Mouse (Mus musculus) embryonic facial prominence, embryonic 12.5 days (tissue): ENCODE results near the gene Cabp1. TPM values are rescaled to one million over a fixed set of nuclear protein-coding genes. Genes with fewer than 3 reads are reported as not detected.
"Not testable (repeated sequence)": the region's sequence is repeated elsewhere in the genome, so short reads cannot be mapped to it uniquely, and the experiment has no call there.

Experiments
- ATAC-seq: fragments of 200-750 bp; cut with Nextera tagmentation; 2 replicates; pipeline ENCODE4 v1.8.0; 2017; ENCODE audit not compliant: insufficient number of reproducible peaks, insufficient read depth, low FRiP score, low TSS enrichment
- H3K27ac ChIP-seq: fragments of 300-500 bp; sonication (generic); 2 replicates; pipeline ENCODE4 v1.5.1; 2016; ENCODE audit warnings: mild to moderate bottlenecking
- H3K27me3 ChIP-seq: fragments of 300-500 bp; sonication (generic); 2 replicates; pipeline ENCODE4 v1.6.1; 2016; ENCODE audit warnings: mild to moderate bottlenecking, moderate library complexity
- H3K36me3 ChIP-seq: fragments of 300-500 bp; sonication (generic); 2 replicates; pipeline ENCODE4 v1.6.1; 2016; ENCODE audit warnings: mild to moderate bottlenecking
- H3K4me1 ChIP-seq: fragments of 300-500 bp; sonication (generic); 2 replicates; pipeline ENCODE4 v1.6.1; 2016
- H3K4me2 ChIP-seq: fragments of 300-500 bp; sonication (generic); replicated peaks from 2 replicates; pipeline ENCODE4 v1.6.1; 2016; ENCODE audit warnings: mild to moderate bottlenecking, moderate library complexity
- H3K4me3 ChIP-seq: fragments of 300-500 bp; sonication (generic); 2 replicates; pipeline ENCODE4 v1.5.1; 2016; ENCODE audit warnings: mild to moderate bottlenecking
- H3K9ac ChIP-seq: fragments of 300-500 bp; sonication (generic); 2 replicates; pipeline ENCODE4 v1.6.1; 2016; ENCODE audit warnings: mild to moderate bottlenecking, moderate library complexity
- H3K9me3 ChIP-seq: fragments of 300-500 bp; sonication (generic); 2 replicates; pipeline ENCODE4 v1.6.1; 2016; ENCODE audit warnings: mild to moderate bottlenecking, moderate library complexity
- WGBS: fragments of 180-500 bp; shearing (Covaris S2); methylation state at CpG from one replicate; pipeline ENCODE4 v1.1.7; 2016; 5-methylcytosine and 5-hydroxymethylcytosine counted together
- polyA plus RNA-seq: library from polyadenylated mRNA; unstranded; fragments of >200 nt; fragmentation: Nextera tagmentation; extraction: Ambion mirVana; gene quantifications from 2 replicates; pipeline ENCODE4 v1.2.1, GENCODE M21; 2016

The Cabp1 gene
- polyA plus RNA-seq, 1 experiment from 2014 or later, result 2.6 TPM

GRCm38 (mm10) chr5:115165895-115166814 lies 28.0 kb downstream of the Cabp1 start:
- peaks cover 12% of the 10 kb centered on the region for H3K4me1 ChIP-seq
- no peak overlapping the region for H3K27ac ChIP-seq
- H3K27me3 ChIP-seq, result no peaks in the 10 kb centered on the region
- H3K9me3 ChIP-seq, result no peaks in the 10 kb centered on the region
- 59% methylated on average over 11 of the region's 11 CpGs for whole genome bisulfite sequencing
- ATAC-seq, result no peak
- no peaks in the 10 kb centered on the region for H3K36me3 ChIP-seq
- no peak overlapping the region for H3K4me2 ChIP-seq
- no peak overlapping the region for H3K9ac ChIP-seq
- H3K4me3 ChIP-seq, result no peak overlapping the region

GRCm38 (mm10) chr5:115165351-115165750 lies 28.8 kb downstream of the Cabp1 start:
- Histone ChIP-seq H3K4me1 (peaks cover 19% of the 10 kb centered on the region), H3K9me3 (no peaks in the 10 kb centered on the region), H3K27ac (no peak overlapping the region), H3K9ac (no peak overlapping the region), H3K4me2 (no peak overlapping the region), H3K36me3 (no peaks in the 10 kb centered on the region), H3K27me3 (no peaks in the 10 kb centered on the region), H3K4me3 (no peak overlapping the region)
- 64% methylated on average over 9 of the region's 9 CpGs for WGBS
- no peak for ATAC-seq

- 75% methylated on average over 4 of the region's 4 CpGs for WGBS
- not testable (repeated sequence) for H3K4me2 ChIP-seq, H3K27ac ChIP-seq, H3K27me3 ChIP-seq, ATAC-seq, H3K4me3 ChIP-seq, H3K36me3 ChIP-seq, H3K9ac ChIP-seq, H3K9me3 ChIP-seq
- peaks cover 19% of the 10 kb centered on the region for H3K4me1 ChIP-seq
Observed at GRCm38 (mm10) chr5:115164446-115164845, 29.7 kb downstream of the Cabp1 start.

GRCm38 (mm10) chr5:115163563-115163962 lies 30.6 kb downstream of the Cabp1 start:
- Histone ChIP-seq H3K9me3 (no peaks in the 10 kb centered on the region), H3K27me3 (no peaks in the 10 kb centered on the region), H3K4me3 (no peak overlapping the region), H3K9ac (no peak overlapping the region), H3K36me3 (no peaks in the 10 kb centered on the region), H3K27ac (no peak overlapping the region), H3K4me1 (peaks cover 19% of the 10 kb centered on the region), H3K4me2 (peak overlapping the region; percentile 12)
- 39% methylated on average over 8 of the region's 8 CpGs for WGBS
- ATAC-seq, result no peak

GRCm38 (mm10) chr5:115161940-115162279 lies 32.3 kb downstream of the Cabp1 start:
- H3K4me1 ChIP-seq, result peaks cover 18% of the 10 kb centered on the region
- H3K27ac ChIP-seq, result not testable (repeated sequence)
- WGBS, result 76% methylated on average over 1 of the region's 1 CpGs

GRCm38 (mm10) chr5:115161064-115161939 lies 32.9 kb downstream of the Cabp1 start:
- H3K9me3 ChIP-seq, result no peaks in the 10 kb centered on the region
- no peak for ATAC-seq
- no peak overlapping the region for H3K9ac ChIP-seq
- H3K36me3 ChIP-seq, result no peaks in the 10 kb centered on the region
- no peak overlapping the region for H3K4me3 ChIP-seq
- no peaks in the 10 kb centered on the region for H3K27me3 ChIP-seq
- peaks cover 23% of the 10 kb centered on the region for H3K4me1 ChIP-seq
- no peak overlapping the region for H3K27ac ChIP-seq
- WGBS, result 31% methylated on average over 13 of the region's 13 CpGs
- no peak overlapping the region for H3K4me2 ChIP-seq

More at GRCm38 (mm10) chr5:115161940-115162279, 32.3 kb downstream of the Cabp1 start:
- H3K4me3 ChIP-seq, H3K9me3 ChIP-seq, H3K9ac ChIP-seq, H3K36me3 ChIP-seq, ATAC-seq, H3K4me2 ChIP-seq, H3K27me3 ChIP-seq: not testable (repeated sequence)

GRCm38 (mm10) chr5:115160655-115161054 lies 33.5 kb downstream of the Cabp1 start:
- WGBS, result 62% methylated on average over 6 of the region's 6 CpGs
- peaks cover 30% of the 10 kb centered on the region for H3K4me1 ChIP-seq
- no peaks in the 10 kb centered on the region for H3K27me3 ChIP-seq

GRCm38 (mm10) chr5:115159165-115159564 lies 35.0 kb downstream of the Cabp1 start:
- ATAC-seq, result no peak
- Histone ChIP-seq H3K4me3 (peak overlapping the region; percentile 96), H3K4me2 (peak overlapping the region; percentile 80), H3K9me3 (no peaks in the 10 kb centered on the region), H3K27me3 (no peaks in the 10 kb centered on the region), H3K4me1 (peaks cover 45% of the 10 kb centered on the region), H3K27ac (peak overlapping the region; percentile 95), H3K36me3 (no peaks in the 10 kb centered on the region), H3K9ac (peak overlapping the region; percentile 90)
- WGBS, result 36% methylated on average over 12 of the region's 12 CpGs

More at GRCm38 (mm10) chr5:115160655-115161054, 33.5 kb downstream of the Cabp1 start:
- H3K9me3 ChIP-seq, result no peaks in the 10 kb centered on the region
- H3K4me3 ChIP-seq, result no peak overlapping the region
- H3K9ac ChIP-seq, result no peak overlapping the region
- H3K27ac ChIP-seq, result no peak overlapping the region
- ATAC-seq, result no peak
- H3K4me2 ChIP-seq, result no peak overlapping the region
- no peaks in the 10 kb centered on the region for H3K36me3 ChIP-seq

GRCm38 (mm10) chr5:115158040-115158983 lies 35.9 kb downstream of the Cabp1 start, which contains the start of gene Mlec:
Mlec (minus strand) TSS chr5:115158179.
- under 1% methylated on average over 76 of the region's 78 CpGs for WGBS
- peak within 1 kb of the TSS; percentile 95 for H3K27ac ChIP-seq
- H3K9me3 ChIP-seq, result no peaks in the 10 kb centered on the region
- peaks cover 51% of the 10 kb centered on the region for H3K4me1 ChIP-seq
- peak within 1 kb of the TSS; percentile 80 for H3K4me2 ChIP-seq
- peak within 1 kb of the TSS; percentile 96 for H3K4me3 ChIP-seq
- peak; percentile 98 for ATAC-seq
- H3K9ac ChIP-seq, result peak within 1 kb of the TSS; percentile 90
- no peaks in the 10 kb centered on the region for H3K36me3 ChIP-seq
- H3K27me3 ChIP-seq, result no peaks in the 10 kb centered on the region

GRCm38 (mm10) chr5:115156933-115157589 lies 37.1 kb downstream of the Cabp1 start:
- Histone ChIP-seq H3K36me3 (no peaks in the 10 kb centered on the region), H3K4me1 (peaks cover 62% of the 10 kb centered on the region), H3K27ac (peak overlapping the region; percentile 95), H3K9ac (peak overlapping the region; percentile 90), H3K27me3 (no peaks in the 10 kb centered on the region), H3K9me3 (no peaks in the 10 kb centered on the region), H3K4me3 (peak overlapping the region; percentile 96), H3K4me2 (peak overlapping the region; percentile 80)
- WGBS, result 1% methylated on average over 26 of the region's 26 CpGs
- ATAC-seq, result no peak
